Mouse (Mus musculus) ovary, postnatal 10 days (tissue): ENCODE measurements around the gene R3hdm2.

Experiments used
- DNase-seq: peaks from one replicate; pipeline ENCODE4 v3.0.0; 2022; ENCODE audit warnings: low spot score

Gene R3hdm2

DNA sequence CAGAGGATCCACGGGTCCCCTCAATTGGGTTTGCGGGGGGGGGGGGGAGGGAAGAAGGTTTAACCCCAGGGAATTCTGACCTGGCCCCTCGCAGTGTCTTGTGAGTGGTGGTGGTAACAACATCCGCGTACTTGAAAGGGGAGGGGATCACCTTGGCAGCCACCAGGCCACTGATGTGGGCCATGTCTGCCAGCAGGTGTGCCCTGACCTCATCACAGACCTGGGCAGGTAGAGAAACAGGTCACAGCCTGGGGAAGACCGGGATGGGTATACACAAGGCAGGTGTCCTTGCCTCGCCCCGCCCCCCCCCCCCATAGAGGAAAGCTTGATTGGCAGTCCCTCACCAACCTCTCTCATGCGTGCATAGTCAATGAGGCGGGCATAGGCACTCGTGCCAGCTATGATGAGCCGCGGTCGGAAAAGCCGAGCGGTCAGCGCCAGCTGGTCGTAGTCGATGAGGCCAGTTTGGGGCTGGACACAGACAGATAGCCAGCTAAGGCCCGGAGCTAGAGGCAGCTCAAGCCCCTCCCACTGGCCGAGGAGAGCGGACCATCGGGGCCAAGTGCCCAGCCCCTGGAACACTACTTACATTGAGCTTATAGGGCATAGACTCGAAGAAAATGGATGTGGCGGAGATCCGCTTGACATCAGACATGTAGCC lies 139.0 kb downstream of the R3hdm2 start:
- DNase-seq = no peak

- no peak for DNase-seq
These were observed 140.0 kb downstream of the R3hdm2 start for GRCm38 (mm10) chr10:127519903-127520713.

GRCm38 (mm10) chr10:127520714-127521357 lies 140.7 kb downstream of the R3hdm2 start:
- DNase-seq = no peak

DNA sequence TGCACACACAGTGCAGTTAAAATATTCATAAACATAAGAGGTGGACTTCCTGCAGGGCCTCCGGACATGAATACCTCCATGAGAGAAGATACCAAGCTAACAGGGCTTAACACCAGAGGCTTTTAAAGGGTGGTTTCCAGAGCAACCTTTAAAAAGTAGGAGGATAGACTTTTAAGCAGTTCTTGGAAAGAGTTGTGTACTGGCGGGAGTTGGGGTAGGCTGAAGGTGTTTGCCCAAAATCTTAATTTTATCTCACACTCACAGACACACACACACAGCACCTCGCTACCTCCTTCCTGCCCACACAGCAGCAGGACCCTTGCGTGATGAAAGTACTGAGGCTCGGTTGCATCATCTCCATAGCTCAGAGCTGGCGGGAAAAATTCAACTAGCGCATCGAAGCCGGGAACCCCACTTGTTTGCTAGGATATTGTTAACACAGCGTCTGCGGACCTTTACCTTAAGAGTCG lies 141.5 kb downstream of the R3hdm2 start:
- DNase-seq = no peak

DNA sequence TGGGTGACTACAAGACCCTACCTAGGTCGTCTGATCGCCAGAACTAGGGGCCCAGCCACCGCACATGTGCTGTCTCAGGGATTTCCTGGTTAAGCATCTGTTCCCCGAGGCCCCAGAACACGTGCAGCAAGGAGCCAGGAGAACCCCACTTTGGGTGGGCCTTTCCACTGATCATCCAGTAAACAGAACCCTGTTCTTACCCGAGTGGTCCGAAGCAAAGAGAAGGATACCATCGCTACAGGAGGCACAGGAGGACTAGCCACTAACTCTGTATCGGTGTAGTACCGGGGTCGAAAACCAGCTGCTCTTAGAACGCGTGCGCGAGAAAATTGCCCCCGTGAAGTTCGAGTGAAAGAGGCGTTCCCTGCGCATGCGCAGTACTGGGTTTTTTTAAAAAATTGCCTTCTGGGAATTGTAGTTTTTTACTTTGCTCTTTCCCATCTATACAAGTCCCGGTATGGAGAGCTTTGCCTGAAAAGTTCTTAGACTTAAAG lies 142.0 kb downstream of the R3hdm2 start, which contains the start of gene Shmt2:
Gene Shmt2 (minus strand): TSS at position 357 of the 494 bp plus-strand sequence.
- DNase-seq = peak; percentile 59

DNA sequence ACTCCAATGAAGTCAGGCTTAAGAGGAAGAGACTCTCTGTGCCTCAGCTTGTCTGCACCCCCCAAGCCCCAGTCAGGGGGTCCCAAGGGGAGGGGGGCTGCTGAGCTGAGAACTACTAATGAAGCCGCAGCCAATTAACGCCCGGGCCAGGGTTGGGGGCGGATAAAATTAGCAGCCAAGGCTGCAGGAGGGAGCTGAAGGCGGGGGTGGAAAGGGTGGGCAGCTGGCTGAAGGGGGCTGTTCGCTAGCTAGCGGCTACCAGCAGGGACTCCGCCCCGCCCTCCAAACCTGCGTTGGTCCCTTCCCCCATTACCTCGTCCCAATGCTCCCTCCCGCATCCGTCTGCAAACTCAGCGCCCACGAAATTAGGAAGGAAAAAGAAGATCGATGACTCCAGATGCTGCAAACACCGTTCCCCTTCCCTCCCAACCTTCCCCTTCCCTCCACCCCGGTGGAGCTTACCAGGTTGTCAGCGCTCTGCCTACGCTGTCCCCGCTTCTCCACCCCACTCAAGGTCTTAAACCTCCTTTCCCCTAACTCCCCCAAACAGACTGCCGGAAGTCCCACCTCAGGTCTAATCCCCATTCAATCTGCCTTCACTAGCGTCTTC lies 144.6 kb downstream of the R3hdm2 start:
- no peak for DNase-seq

GRCm38 (mm10) chr10:127526048-127526447 lies 145.9 kb downstream of the R3hdm2 start:
- no peak for DNase-seq

GRCm38 (mm10) chr10:127526681-127527080 lies 146.6 kb downstream of the R3hdm2 start:
- DNase-seq = no peak

GRCm38 (mm10) chr10:127527481-127527880 lies 147.4 kb downstream of the R3hdm2 start:
- DNase-seq = no peak

- no peak for DNase-seq
These were observed 150.8 kb downstream of the R3hdm2 start for GRCm38 (mm10) chr10:127530945-127531344.

GRCm38 (mm10) chr10:127531548-127531947 lies 151.4 kb downstream of the R3hdm2 start:
- DNase-seq = no peak

- DNase-seq = no peak
These were observed 154.2 kb downstream of the R3hdm2 start, which contains the start of gene Nxph4 for GRCm38 (mm10) chr10:127534036-127534928. TSS of gene Nxph4 (minus strand) at chr10:127534559.

DNA sequence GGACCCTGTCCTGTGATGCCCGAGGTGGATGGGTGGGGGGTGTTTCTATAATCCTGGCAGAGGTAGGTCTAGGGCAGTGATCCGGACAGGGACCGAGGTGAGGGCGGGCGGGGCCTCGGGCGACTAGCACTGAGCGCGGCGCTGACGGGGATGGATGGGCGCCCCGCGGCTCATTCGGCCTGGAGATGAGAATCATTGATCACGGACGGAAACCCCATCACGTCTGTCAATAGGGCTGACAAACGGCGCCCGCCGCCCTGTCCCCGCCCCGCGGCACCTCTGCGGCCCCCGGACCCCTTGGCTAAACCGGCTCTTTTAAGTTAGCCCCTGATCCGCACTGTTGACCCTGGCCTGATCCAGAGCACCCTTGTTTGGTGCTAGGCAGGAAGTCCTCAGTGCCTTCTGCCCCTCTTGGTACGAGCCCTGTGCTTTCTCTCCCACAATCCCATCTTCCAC lies 154.8 kb downstream of the R3hdm2 start:
- DNase-seq = no peak

- no peak for DNase-seq
These were observed 156.6 kb downstream of the R3hdm2 start for GRCm38 (mm10) chr10:127536586-127537314.

- peak; percentile 47 for DNase-seq
These were observed 157.9 kb downstream of the R3hdm2 start for GRCm38 (mm10) chr10:127537854-127538583.

- DNase-seq = no peak
These were observed 161.4 kb downstream of the R3hdm2 start for GRCm38 (mm10) chr10:127541510-127541909.

GRCm38 (mm10) chr10:127542084-127542483 lies 162.0 kb downstream of the R3hdm2 start:
- DNase-seq = no peak

- no peak for DNase-seq
These were observed 162.6 kb downstream of the R3hdm2 start for GRCm38 (mm10) chr10:127542720-127543119.

GRCm38 (mm10) chr10:127543916-127544315 lies 163.8 kb downstream of the R3hdm2 start:
- DNase-seq = no peak
